Mouse (Mus musculus) cerebellum, adult 2 months (tissue): ENCODE data around the gene Cry2. TPM values are rescaled to one million over a fixed set of nuclear protein-coding genes. Genes with fewer than 3 reads are reported as not detected.
A peak's percentile ranks its signal among the peaks of the same experiment; 100 is the strongest.

Experiments
- DNase-seq, 2 experiments: peaks; one replicate each; pipeline ENCODE4 v3.0.0; 2021
- H3K27ac ChIP-seq: fragments of 200-500 bp; 2 replicates; pipeline ENCODE4 v1.5.1; 2012; ENCODE audit warnings: low read length, control low read depth, inconsistent platforms; ENCODE audit not compliant: insufficient read depth
- H3K27me3 ChIP-seq: fragments of 200-500 bp; 2 replicates; pipeline ENCODE4 v1.6.1; 2012; ENCODE audit warnings: inconsistent platforms, mild to moderate bottlenecking, low read length, moderate library complexity; ENCODE audit not compliant: control insufficient read depth, insufficient read depth
- H3K4me1 ChIP-seq: fragments of 200-500 bp; 2 replicates; pipeline ENCODE4 v1.6.1; 2011; ENCODE audit warnings: low read length; ENCODE audit not compliant: control insufficient read depth, insufficient read depth
- H3K4me3 ChIP-seq: fragments of 200-500 bp; replicated peaks from 2 replicates; pipeline ENCODE3; 2011; ENCODE audit warnings: mild to moderate bottlenecking, low read depth, low read length, control low read depth; ENCODE audit not compliant: insufficient read depth
- CTCF ChIP-seq: fragments of 200-500 bp; IDR thresholded peaks from 2 replicates; pipeline ENCODE4 v1.5.1; 2011; ENCODE audit warnings: low read depth, mild to moderate bottlenecking, control low read depth, low read length, moderate library complexity, borderline replicate concordance; ENCODE audit not compliant: insufficient read depth
- POLR2A ChIP-seq: fragments of 200-500 bp; IDR thresholded peaks from 2 replicates; pipeline ENCODE4 v1.6.1; 2011; ENCODE audit warnings: low read length, control low read depth, borderline replicate concordance; ENCODE audit not compliant: insufficient read depth
- WGBS: fragments of 180-500 bp; shearing (Covaris S2); methylation state at CpG from one replicate; pipeline ENCODE4 v1.1.7; 2018; 5-methylcytosine and 5-hydroxymethylcytosine counted together
- polyA plus RNA-seq: library from polyadenylated mRNA; depleted of rRNA; stranded (reverse); fragments of >200 nt; gene quantifications from 2 replicates; pipeline ENCODE4 v1.2.3, GENCODE M21; 2012

Cry2 gene
- polyA plus RNA-seq, 1 experiment, result 81.8 TPM

DNA sequence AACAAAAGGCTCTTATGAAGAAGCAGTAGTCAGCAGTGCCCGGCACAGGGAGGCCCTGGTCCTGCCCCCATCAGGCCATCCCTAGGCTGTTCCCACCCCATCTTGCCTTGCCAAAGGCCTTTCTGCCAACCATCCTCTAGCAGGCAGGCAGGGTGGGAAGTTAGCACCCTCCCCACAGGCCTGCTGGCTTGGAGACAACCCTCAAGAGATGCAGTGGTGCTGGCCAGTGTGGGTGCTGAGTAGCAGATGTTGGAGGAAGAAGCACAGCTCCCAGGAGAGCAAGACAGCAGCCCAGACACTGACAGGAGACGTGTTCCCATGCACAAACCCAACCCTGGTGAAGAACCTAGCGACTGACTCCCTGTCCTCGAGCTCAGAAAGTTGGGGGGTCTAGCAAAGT is 46.2 kb downstream of the Cry2 start:
- 39% methylated on average over 4 of the region's 4 CpGs for WGBS
- H3K27me3 ChIP-seq, result no peaks in the 10 kb centered on the region
- no peak overlapping the region for H3K4me3 ChIP-seq
- TF ChIP-seq POLR2A (no peak), CTCF (no peak)
- DNase-seq, result peak in 1 of 2 experiments; percentile 57
- H3K4me1 ChIP-seq, result peaks cover 68% of the 10 kb centered on the region
- H3K27ac ChIP-seq, result peak overlapping the region; percentile 81

DNA sequence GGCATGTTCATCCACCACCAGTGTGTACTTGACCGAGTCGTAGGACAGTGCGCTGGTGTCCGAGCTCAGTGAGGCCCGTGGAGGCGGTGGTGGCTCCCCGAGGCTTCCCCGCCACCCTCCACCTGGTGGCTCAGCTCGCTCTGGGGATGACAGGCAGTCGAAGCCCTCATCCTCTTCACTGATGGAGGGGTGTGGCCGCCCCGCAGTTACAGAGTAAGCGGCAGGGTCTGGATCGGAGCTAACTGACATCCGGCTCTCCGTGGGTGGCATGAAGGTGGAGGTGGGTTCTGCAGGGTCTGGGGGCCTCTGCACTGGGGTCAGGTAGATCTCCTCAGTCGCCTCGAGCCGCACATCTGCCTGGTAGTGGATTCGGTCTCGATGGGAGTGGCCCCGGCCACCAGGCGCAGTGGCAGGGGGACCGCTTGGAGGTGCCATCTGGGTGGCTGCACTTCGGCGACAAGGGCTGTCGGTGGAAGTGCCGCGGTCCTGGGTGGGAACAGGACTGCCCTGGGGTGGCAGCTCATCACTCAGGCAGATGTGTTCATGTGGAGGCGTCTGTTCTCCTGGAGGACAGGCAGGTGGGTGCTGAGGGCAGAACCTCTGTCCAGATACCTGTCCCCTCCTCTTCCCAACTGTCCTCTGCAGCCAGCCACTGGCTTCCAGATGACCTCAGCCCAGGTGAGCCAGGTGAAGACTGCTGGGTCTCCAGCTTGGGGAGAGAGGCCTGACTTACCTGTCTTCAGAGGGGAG is 46.8 kb downstream of the Cry2 start:
- no peak overlapping the region for H3K4me3 ChIP-seq
- peaks cover 69% of the 10 kb centered on the region for H3K4me1 ChIP-seq
- TF ChIP-seq POLR2A (no peak), CTCF (no peak)
- 82% methylated on average over 30 of the region's 30 CpGs for WGBS
- DNase-seq, result no peak
- H3K27ac ChIP-seq, result peak overlapping the region; percentile 81; the same call in 1 of the 2 replicates
- no peaks in the 10 kb centered on the region for H3K27me3 ChIP-seq

GRCm38 (mm10) chr2:92385113-92386051 is 48.5 kb downstream of the Cry2 start:
- no peak overlapping the region for H3K4me3 ChIP-seq
- H3K27me3 ChIP-seq, result no peaks in the 10 kb centered on the region
- WGBS, result 30% methylated on average over 22 of the region's 22 CpGs
- TF ChIP-seq POLR2A (no peak), CTCF (no peak)
- H3K4me1 ChIP-seq, result peaks cover 71% of the 10 kb centered on the region
- H3K27ac ChIP-seq, result peak overlapping the region; percentile 5
- peak in 1 of 2 experiments; percentile 58 for DNase-seq

DNA sequence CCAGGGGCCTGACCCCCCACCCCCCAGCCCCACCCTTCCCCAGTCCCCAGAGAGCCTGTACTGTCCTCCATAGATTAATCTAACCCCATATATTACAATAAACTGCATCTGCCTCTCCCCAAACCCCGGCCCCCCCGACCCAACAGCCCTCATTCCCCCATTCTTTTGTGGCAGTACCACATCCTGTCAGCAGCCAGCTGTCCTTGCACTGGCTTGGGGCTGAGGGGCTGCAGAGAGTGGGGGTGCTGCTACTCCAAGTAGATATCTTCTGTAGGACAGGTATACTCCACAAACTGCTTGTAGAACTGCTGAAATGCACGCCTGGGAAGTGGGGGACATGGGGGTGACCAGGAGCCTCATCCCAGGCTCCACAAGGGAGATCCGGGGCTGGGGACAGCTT is 49.7 kb downstream of the Cry2 start:
- no peak overlapping the region for H3K27ac ChIP-seq
- no peak overlapping the region for H3K4me3 ChIP-seq
- TF ChIP-seq CTCF (no peak), POLR2A (no peak)
- DNase-seq, result no peak
- peaks cover 72% of the 10 kb centered on the region for H3K4me1 ChIP-seq
- H3K27me3 ChIP-seq, result no peaks in the 10 kb centered on the region
- WGBS, result 72% methylated on average over 4 of the region's 4 CpGs

DNA sequence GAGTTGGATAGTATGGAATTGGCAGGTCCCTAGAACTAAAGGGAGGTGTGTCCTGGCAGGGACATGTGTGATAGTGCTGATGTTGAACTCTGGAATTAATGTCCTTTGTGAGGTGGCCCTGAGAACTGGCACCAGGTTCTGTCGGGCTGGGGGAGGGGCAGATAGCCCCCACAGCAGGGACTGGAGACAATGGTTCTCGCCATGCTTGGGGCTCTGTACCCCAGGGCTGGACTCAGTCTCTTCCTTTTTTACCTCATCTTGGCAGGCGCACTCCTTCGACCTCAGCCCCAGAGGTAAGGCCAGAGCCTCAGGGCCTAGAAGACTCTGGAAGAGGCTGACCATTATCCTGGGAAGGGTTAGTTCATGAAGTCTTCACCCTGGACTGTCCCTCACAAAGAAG is 51.1 kb downstream of the Cry2 start:
- Histone ChIP-seq H3K27ac (peak overlapping the region; percentile 49), H3K4me1 (peaks cover 66% of the 10 kb centered on the region), H3K4me3 (no peak overlapping the region), H3K27me3 (no peaks in the 10 kb centered on the region)
- TF ChIP-seq CTCF (no peak), POLR2A (no peak)
- no peak for DNase-seq
- WGBS, result 79% methylated on average over 4 of the region's 4 CpGs

DNA sequence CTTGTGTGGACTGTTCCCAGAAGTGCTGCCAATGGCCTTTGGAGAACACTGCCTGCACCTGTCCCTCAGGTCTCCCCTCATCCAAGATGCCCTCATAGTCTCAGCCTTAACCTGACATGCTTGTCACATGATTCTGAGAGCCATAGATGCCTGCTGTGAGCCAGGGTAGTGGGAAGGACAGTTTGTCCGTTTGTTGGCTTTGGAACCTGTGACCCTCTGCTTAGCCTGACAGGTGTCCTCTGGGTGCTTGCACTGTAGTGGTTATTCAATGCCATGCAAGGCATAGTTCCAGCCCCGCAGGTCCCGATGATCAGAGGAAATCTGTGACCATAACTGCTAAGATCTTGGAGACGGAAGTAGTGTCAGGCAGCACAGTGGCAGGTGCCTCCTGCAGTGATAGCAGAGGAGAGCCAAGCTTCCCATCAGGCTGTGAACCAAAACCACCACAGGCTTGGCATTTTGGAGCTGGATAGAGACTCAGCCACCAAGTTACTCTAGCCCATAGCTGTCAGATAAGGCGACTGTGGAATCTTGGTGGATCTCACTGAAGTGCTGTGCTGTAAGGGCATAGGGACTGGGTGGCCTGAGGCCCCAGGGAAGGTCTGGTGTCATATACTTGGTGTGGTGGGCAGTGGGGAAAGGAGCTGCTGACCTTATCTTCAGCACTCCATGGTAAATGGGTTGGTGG is 51.8 kb downstream of the Cry2 start, which contains the start of gene 1700029I15Rik:
Gene 1700029I15Rik (plus strand): TSS at position 638 of the 688 bp plus-strand sequence.
- H3K27me3 ChIP-seq, result no peaks in the 10 kb centered on the region
- H3K4me3 ChIP-seq, result no peak within 1 kb of the TSS
- peak; percentile 63 to 72 for DNase-seq
- peaks cover 60% of the 10 kb centered on the region for H3K4me1 ChIP-seq
- no peak for TF ChIP-seq CTCF
- no peak for TF ChIP-seq POLR2A
- H3K27ac ChIP-seq, result peak within 1 kb of the TSS; percentile 49
- WGBS, result 15% methylated on average over 5 of the region's 5 CpGs

DNA sequence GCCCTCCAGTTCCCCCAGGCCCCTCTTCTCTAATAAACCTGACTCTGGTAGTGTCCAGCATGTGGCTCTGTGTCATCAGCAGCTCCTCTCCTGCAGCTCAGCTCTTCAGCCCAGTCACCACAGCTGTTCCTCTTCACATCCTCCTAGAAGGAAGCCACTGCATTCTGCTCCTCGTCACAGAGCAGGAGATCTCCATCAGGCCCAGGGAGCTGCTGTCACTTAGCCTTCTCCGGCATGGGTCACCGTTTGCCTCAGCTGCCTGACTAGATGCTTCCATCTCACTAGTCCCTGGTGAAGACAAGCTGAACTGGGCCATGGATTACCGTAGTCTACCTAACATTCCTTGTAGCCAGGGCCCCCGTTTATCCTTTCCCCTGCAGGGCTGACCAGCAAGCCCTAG is 52.7 kb downstream of the Cry2 start:
- TF ChIP-seq CTCF, result no peak
- TF ChIP-seq POLR2A, result no peak
- 51% methylated on average over 5 of the region's 5 CpGs for WGBS
- Histone ChIP-seq H3K27me3 (no peaks in the 10 kb centered on the region), H3K4me3 (no peak overlapping the region), H3K4me1 (peaks cover 63% of the 10 kb centered on the region), H3K27ac (peak overlapping the region; percentile 36)
- DNase-seq, result no peak
